Mouse (Mus musculus) splenic B cell, adult 2 months (primary cell): Measurements from ENCODE around the gene Disp3.

Experiments
- DNase-seq: peaks from one replicate; pipeline ENCODE4 v3.0.0-alpha.2; 2011; ENCODE audit warnings: low read depth, low spot score
- H3K27me3 ChIP-seq: 2 replicates; pipeline ENCODE4 v1.6.1; 2012; ENCODE audit warnings: mild to moderate bottlenecking, low read length, moderate library complexity, mixed read lengths; ENCODE audit not compliant: control insufficient read depth, poor library complexity, insufficient read depth, severe bottlenecking
- H3K36me3 ChIP-seq: 2 replicates; pipeline ENCODE4 v1.6.1; 2012; ENCODE audit warnings: mild to moderate bottlenecking, low read length, moderate library complexity, mixed read lengths; ENCODE audit not compliant: control insufficient read depth, poor library complexity, insufficient read depth, severe bottlenecking

Disp3 gene

DNA sequence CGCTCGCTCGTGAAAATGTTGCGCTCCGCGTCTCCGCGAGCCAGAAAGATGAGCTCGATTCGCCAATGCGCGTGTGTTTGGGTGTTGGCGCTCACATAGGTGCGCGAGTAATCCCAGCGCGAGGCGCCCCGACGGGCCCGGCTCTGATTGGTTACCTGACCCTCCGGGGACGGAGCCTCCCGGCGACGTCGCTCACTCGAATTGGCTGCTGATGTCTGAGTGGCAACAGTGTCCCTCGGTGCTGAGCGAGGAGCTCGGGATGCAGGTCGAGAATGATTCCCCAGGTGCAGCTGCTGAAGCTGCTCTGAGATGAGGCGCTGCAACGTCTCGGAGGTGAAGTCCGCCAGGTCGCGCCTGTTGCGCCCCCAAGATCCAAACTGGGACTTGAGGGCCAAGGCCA, 16.1 kb downstream of the Disp3 start:
- Histone ChIP-seq H3K27me3 (no peaks in the 10 kb centered on the region), H3K36me3 (no peaks in the 10 kb centered on the region)
- no peak for DNase-seq

DNA sequence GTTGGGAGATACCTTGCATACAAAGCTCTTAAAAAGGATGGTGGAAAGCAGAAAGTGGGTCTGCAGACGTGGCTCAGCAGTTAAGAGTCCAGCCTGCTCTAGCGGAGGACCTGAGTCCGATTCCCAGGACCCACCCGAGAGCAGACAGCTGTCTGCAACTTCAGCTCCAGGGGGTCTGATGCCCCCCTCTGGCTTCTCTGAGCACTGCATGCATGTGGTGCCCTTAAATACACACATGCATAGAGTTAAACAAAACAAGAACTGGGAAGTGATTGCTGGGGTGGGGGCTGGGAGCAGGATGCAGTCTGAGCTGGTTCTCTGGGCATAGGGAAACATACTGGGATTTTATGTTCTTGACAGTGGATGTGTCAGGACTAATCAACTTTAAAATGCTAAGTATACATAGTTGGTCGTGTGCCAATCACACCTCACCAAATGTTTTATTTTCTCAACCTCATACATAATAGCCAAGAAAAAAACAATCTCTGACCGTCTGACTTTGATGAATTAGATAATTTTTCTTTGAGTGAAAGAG, 20.7 kb downstream of the Disp3 start:
- Histone ChIP-seq H3K27me3 (no peaks in the 10 kb centered on the region), H3K36me3 (no peaks in the 10 kb centered on the region)
- no peak for DNase-seq

DNA sequence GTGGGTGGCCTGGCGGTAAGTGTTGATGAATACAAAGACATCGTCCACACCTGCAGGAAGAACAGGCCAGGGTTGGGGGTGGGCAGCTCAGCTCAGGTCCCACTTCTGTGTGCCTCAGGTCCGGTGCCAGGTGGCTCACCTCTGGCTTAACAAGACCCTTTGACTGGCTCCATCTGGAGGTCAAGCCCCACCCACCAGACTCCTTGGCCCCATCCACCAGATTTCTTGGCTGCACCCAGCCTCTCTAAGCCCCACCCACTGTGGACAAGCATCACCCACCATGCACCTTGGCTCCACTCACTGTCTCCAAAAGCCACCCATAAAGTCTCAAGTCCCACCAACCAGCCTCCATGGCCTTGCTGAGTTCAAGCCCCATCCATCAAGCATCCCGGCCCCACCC, 27.8 kb downstream of the Disp3 start:
- no peaks in the 10 kb centered on the region for H3K27me3 ChIP-seq
- no peaks in the 10 kb centered on the region for H3K36me3 ChIP-seq
- no peak for DNase-seq

DNA sequence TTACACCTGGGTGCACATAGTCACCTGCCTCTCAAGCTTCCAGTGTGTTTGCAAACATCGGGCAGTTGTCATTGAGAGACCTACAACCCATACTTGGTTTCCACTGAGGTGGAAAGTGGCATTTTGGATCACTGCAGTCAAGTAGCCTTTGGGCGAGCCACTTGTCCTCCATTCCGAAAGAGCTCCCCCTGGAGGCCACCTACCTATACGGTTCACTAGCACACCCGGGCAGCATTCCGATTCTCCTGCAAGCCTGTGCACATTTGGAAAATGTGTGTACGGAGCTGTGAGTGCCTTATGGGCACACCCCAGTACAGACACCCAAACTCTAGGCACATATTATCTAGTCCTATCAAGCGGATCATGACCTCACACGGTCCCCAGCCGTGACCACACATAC, 38.4 kb downstream of the Disp3 start:
- peak; percentile 4 for DNase-seq
- Histone ChIP-seq H3K27me3 (no peaks in the 10 kb centered on the region), H3K36me3 (no peaks in the 10 kb centered on the region)

DNA sequence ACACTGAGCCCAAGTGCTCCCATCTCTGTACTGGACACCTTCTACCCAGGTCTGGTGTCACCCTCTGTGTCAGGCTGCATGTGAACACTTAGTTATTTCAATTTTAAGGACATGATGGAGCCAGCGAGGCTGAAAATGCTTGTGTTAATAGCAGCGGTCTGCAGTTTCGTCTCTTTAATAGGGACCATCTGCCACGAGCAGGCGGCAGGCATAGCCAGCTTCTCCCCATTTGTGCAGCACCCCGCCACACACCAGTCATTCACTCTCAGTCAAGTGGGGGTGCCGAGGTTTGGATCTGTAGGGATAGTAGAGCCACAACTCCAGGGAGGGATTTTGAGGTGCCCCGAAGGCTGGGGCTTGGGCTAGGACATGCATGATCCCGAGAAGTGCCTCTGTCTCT, 47.4 kb downstream of the Disp3 start:
- Histone ChIP-seq H3K36me3 (no peaks in the 10 kb centered on the region), H3K27me3 (no peaks in the 10 kb centered on the region)
- no peak for DNase-seq

DNA sequence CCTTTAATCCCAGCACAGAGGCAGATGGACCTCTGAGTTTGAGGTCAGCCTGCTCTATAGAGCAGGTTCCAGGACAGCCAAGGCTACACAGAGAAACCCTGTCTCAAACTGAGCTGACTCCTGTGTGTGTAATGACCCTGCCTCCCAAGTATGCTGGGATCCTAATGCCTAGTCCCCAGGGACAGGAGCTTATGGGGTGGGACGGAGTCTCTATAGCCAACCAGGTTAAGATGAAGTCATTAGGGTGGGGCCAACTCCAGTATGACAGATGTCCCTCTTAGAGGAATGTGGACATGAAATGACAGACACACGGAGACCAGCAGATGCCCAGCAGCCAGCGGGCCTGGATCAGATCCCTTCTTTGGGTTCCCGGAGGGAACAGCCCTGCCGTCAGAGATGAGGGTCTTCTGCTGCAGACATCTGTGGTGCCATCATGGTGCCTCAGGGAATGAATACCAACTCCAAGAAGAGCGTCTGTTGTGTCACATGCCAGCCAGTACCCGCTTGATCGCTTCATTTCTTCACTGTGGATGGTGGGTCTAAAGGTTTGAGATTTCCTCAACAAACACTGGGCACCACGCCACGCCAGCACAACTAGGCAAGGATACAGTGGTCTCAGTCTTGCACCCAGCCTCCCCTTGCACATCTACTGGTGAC, 48.2 kb downstream of the Disp3 start:
- Histone ChIP-seq H3K36me3 (no peaks in the 10 kb centered on the region), H3K27me3 (no peaks in the 10 kb centered on the region)
- DNase-seq, result no peak

DNA sequence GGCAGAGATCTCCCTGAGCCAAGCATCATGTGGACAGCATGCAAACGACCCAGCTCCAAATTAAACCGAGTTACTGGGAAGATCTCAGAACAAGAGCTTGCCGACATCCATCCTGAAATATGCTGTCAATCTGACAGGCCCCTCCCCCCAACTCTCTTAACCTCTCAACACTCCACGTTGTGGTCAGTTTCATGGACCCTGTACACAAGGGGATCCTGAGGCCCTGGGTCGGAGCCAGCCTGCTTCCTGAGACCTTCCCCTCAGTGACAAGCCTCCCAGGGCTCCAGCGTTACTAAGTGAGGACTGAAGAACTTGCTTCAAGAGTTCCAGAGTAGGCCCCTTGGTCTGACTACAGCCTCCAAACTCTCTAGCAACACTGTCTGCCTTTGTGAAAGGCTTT, 48.8 kb downstream of the Disp3 start:
- DNase-seq, result no peak
- Histone ChIP-seq H3K27me3 (no peaks in the 10 kb centered on the region), H3K36me3 (no peaks in the 10 kb centered on the region)

DNA sequence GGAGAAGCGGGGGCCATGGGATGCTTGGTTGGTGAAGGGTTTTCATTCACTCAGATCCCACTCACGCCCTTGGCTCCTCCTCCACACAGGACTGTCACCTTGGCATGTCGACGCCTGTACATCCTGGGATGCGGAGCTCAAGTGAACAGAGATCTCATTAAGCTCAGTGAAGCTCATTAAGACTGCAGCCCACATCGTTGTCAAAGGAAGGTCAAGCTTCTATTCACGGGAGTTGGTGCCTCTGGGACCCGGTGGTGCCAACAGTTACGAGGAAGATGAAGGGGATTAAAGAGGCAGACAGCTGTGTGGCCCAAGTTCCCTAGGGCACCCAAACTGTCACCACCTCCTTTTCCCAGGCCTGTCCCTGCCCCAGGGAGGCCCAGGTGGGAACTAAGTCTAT, 49.5 kb downstream of the Disp3 start:
- H3K36me3 ChIP-seq, result no peaks in the 10 kb centered on the region
- H3K27me3 ChIP-seq, result no peaks in the 10 kb centered on the region
- no peak for DNase-seq

DNA sequence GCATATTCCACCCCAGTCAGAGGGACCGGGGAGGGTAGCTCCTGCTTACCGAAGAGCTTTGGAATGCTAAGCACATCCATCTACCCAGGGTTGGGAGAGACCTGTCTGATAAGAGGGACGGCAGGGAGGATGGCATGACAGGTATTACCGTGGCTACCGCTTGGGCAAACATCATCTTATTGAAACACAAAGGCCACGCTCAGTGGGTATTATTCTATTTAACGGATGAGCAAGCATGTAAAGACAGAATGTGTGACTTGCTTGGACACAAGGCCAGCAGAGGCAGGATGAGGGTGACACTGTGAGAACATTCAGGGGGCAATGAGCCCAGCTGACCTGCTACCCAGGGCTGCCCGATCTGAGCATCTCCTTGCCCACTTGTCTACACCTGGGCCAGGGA, 51.1 kb downstream of the Disp3 start:
- H3K27me3 ChIP-seq, result no peaks in the 10 kb centered on the region
- no peak for DNase-seq
- H3K36me3 ChIP-seq, result no peaks in the 10 kb centered on the region

DNA sequence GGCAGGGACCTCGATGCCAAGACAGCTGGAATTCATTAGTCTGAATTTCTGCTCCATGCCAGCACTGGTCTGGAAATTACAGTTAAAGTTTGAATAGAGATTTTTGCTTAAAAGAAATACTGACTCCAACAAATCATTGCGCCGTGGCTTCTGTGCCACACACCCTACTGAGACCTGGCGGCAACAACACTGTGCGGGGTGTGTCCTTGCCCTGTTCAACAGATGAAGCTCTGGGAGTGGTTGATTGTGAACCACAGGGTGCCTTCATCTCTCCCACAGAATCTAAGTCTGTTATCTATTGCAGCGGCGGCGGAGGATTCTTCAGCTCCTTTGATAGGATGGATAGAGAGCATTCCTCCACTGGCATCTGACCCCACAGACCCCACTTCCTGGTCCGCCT, 54.7 kb downstream of the Disp3 start:
- no peaks in the 10 kb centered on the region for H3K36me3 ChIP-seq
- DNase-seq, result no peak
- no peaks in the 10 kb centered on the region for H3K27me3 ChIP-seq

DNA sequence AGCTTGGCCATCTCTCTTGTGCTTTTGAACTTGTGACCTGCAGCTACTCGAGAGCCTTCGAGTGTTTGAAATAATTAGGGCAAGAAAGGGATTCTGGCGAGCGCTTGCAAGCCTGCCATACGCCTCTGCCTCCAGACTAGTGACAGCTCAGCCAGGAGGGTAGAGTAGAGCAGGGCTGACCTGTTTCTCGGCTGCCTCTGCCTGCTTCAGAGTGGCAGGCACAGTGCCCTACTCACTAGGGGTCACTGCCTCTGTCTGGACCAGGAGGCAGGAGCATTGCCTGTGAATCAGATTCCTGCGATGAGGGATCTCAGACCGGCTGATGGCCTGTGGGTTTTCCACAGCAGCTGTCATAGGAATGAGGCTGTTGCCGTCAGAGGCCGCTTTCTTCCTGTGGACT, 55.1 kb downstream of the Disp3 start:
- no peak for DNase-seq
- no peaks in the 10 kb centered on the region for H3K27me3 ChIP-seq

DNA sequence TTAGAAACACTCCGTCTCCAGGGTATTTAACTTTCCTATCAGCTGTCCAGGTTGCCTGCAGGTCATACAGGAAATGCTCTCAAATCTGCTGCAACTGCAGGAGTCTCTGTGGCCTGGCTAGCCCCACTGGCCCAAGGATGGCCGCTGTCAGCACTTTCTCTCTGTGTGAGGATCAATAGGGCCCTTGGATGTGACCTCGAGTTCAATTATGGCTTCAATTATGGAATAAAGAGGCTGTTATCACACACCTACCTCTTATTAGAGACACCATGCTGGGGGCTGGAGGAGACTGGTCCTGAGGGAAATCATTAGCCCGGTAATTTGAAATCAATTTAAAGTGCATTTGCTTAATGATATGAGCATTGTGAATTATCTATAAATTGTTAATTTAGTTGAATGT, 55.6 kb downstream of the Disp3 start:
- no peak for DNase-seq
- Histone ChIP-seq H3K36me3 (no peaks in the 10 kb centered on the region), H3K27me3 (no peaks in the 10 kb centered on the region)

More for the DNA sequence above, 55.1 kb downstream of the Disp3 start:
- no peaks in the 10 kb centered on the region for H3K36me3 ChIP-seq

DNA sequence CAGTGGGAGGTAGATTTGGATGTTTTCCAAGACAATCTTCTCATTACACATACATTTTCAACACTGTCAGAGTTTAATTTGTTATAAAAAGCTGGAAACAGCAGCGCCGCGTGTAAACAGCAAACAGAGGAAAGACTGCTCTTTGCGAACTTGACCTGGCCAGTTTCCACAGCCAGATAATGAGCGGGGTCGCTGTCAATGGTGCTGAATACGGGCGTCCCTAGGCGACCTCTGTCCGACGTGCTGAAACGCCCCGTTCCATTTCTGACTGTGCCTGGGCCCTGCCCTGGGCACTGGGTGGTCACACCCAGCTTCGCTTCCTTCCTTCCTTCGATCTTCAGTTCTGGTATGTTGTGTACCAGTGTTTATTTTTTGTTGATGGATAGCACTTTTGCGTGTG, 58.1 kb downstream of the Disp3 start:
- no peaks in the 10 kb centered on the region for H3K36me3 ChIP-seq
- no peaks in the 10 kb centered on the region for H3K27me3 ChIP-seq
- DNase-seq, result peak; percentile 5

DNA sequence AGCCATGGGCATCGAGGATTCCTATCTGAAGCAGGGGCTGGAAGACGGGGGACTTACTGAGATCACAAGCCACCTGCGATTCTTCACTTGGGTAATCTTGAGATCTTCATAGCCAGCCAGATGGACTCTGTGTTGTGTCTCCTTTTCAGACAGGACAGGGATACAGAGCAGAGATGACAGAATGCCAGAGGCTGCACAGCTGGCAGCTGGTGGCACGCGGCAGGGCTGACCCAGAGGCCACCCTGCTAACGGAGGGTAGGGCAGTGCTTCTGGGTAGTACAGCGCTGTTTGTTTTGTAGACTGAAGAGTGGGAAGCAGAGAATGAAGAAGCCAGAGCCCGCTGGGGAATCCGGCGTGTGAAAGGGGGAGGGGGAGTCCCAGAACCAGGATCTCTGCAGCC, 64.8 kb downstream of the Disp3 start:
- Histone ChIP-seq H3K27me3 (no peaks in the 10 kb centered on the region), H3K36me3 (no peaks in the 10 kb centered on the region)
- no peak for DNase-seq

DNA sequence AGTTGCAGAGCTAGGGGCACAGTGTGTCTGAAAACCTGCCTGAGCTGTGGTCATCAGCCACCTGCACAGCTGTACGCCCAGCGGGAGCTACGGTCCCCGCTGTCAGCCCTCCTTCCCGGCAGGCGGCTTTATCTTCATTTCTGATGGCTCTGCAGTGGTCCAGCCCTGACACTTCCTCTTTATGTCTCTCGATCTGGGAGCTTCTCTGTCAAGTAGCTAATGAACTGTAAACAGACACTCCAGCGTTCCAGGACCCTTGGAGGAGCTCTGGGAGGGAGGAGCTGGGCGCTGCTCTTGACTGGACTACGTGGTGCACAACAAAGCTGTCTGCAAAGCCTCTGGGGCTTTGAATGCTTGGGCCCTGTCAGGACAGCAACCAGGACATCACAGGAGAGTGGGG, 67.1 kb downstream of the Disp3 start:
- Histone ChIP-seq H3K27me3 (no peaks in the 10 kb centered on the region), H3K36me3 (no peaks in the 10 kb centered on the region)
- no peak for DNase-seq

DNA sequence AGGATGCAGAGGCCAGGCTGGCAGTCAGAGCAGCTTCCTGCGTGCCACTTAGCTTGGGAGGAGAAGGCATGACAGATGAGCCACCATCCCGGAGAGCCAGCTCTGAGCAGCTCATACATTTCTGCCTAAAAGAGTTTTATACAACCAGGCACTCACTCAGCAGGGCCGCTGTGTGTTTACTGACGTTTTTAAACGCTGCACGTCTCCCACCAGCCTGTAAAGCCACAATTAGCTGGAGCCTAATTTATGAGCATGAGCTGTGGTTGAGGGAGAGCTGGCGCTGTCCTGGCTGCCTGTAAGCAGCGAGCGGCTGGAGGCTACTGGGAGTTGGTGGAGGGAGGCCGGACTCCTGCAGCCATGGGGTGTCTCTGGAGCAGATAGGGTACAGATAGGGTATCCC, 69.5 kb downstream of the Disp3 start:
- no peak for DNase-seq
- Histone ChIP-seq H3K36me3 (no peaks in the 10 kb centered on the region), H3K27me3 (no peaks in the 10 kb centered on the region)
